Mouse (Mus musculus) spleen, adult 2 months (tissue): ENCODE results near the gene Cacna2d1.

Source experiments
- CTCF ChIP-seq: fragments of 200-500 bp; IDR thresholded peaks from 2 replicates; pipeline ENCODE4 v1.5.1; 2011; ENCODE audit warnings: mild to moderate bottlenecking, inconsistent platforms; ENCODE audit not compliant: insufficient read depth, insufficient read length, insufficient replicate concordance; ENCODE audit errors: extremely low read depth
- POLR2A ChIP-seq: fragments of 200-500 bp; IDR thresholded peaks from 2 replicates; pipeline ENCODE4 v1.6.1; 2011; ENCODE audit warnings: low read depth, low read length, inconsistent platforms

DNA sequence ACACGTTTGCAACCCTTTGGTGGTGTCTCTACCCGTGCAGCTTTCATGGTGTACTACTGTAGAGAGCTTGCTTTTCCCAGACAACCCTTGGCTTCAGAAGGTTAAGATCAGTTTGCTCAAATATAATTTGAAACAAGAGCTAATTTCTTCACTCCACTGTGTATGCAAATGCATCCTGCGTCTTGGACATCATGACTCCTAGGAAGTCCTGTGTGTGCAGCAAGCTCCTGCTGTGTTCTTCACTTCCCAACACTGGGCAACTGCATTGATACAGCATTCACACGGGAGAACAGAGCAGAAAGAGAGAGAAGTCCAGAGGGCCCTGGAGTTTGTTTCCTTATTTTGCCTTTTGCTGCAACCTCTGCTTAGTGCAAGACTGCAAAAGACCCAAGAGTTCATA, 48.1 kb downstream of the Cacna2d1 start:
- no peak for TF ChIP-seq CTCF
- no peak for TF ChIP-seq POLR2A
